Mouse (Mus musculus) erythroblast, embryonic 14.5 days (primary cell): ENCODE data around the gene Dlg5.

Source experiments
- GATA1 ChIP-seq: IDR thresholded peaks from 2 replicates; pipeline ENCODE4 v1.6.1; 2012; ENCODE audit warnings: low read length, inconsistent platforms, mixed read lengths
- TAL1 ChIP-seq: IDR thresholded peaks from 3 replicates; pipeline ENCODE4 v1.6.1; 2012; ENCODE audit warnings: low read length, inconsistent platforms, mixed read lengths

- TF ChIP-seq GATA1, result no peak
- no peak for TF ChIP-seq TAL1
Measured at GRCm38 (mm10) chr14:24132092-24132491, 113.6 kb downstream of the Dlg5 start.
